Mouse (Mus musculus) hindbrain, embryonic 12.5 days (tissue): ENCODE measurements around the gene Atp5g1. TPM values are rescaled to one million over a fixed set of nuclear protein-coding genes. Genes with fewer than 3 reads are reported as not detected.
A peak's percentile ranks its signal among the peaks of the same experiment; 100 is the strongest.
"Not testable (repeated sequence)": the region's sequence is repeated elsewhere in the genome, so short reads cannot be mapped to it uniquely, and the experiment has no call there.

Source experiments
- ATAC-seq: fragments of 200-750 bp; cut with Nextera tagmentation; 2 replicates; pipeline ENCODE4 v1.8.0; 2017; ENCODE audit warnings: moderate TSS enrichment; ENCODE audit not compliant: low FRiP score
- H3K27ac ChIP-seq: fragments of 300-500 bp; sonication (generic); 2 replicates; pipeline ENCODE4 v1.5.1; 2016; ENCODE audit warnings: mild to moderate bottlenecking
- H3K27me3 ChIP-seq: fragments of 300-500 bp; sonication (generic); 2 replicates; pipeline ENCODE4 v1.6.1; 2016; ENCODE audit warnings: mild to moderate bottlenecking
- H3K36me3 ChIP-seq: fragments of 300-500 bp; sonication (generic); 2 replicates; pipeline ENCODE4 v1.6.1; 2016; ENCODE audit warnings: mild to moderate bottlenecking
- H3K4me1 ChIP-seq: fragments of 300-500 bp; sonication (generic); 2 replicates; pipeline ENCODE4 v1.6.1; 2016
- H3K4me2 ChIP-seq: fragments of 300-500 bp; sonication (generic); replicated peaks from 2 replicates; pipeline ENCODE4 v1.6.1; 2016; ENCODE audit warnings: mild to moderate bottlenecking
- H3K4me3 ChIP-seq: fragments of 300-500 bp; sonication (generic); 2 replicates; pipeline ENCODE4 v1.5.1; 2016; ENCODE audit warnings: mild to moderate bottlenecking
- H3K9ac ChIP-seq: fragments of 300-500 bp; sonication (generic); 2 replicates; pipeline ENCODE4 v1.6.1; 2016; ENCODE audit warnings: mild to moderate bottlenecking, moderate library complexity
- H3K9me3 ChIP-seq: fragments of 300-500 bp; sonication (generic); replicated peaks from 2 replicates; pipeline ENCODE4 v1.6.1; 2016; ENCODE audit warnings: mild to moderate bottlenecking
- WGBS: fragments of 180-500 bp; shearing (Covaris S2); methylation state at CpG from one replicate; pipeline ENCODE4 v1.1.7; 2016; 5-methylcytosine and 5-hydroxymethylcytosine counted together
- polyA plus RNA-seq: library from polyadenylated mRNA; unstranded; fragments of >200 nt; fragmentation: Nextera tagmentation; extraction: Ambion mirVana; gene quantifications from 2 replicates; pipeline ENCODE4 v1.2.1, GENCODE M21; 2016

The Atp5g1 gene
- polyA plus RNA-seq, result 377 and 424 TPM in 2 replicates

- under 1% methylated on average over 37 of the region's 37 CpGs for WGBS
- Histone ChIP-seq H3K4me1 (peaks cover 13% of the 10 kb centered on the region), H3K9me3 (no peaks in the 10 kb centered on the region), H3K27ac (peak within 1 kb of the TSS; percentile 73), H3K27me3 (no peaks in the 10 kb centered on the region), H3K9ac (peak within 1 kb of the TSS; percentile 79), H3K4me3 (peak within 1 kb of the TSS; percentile 81), H3K36me3 (peaks cover 10% of the 10 kb centered on the region), H3K4me2 (peak within 1 kb of the TSS; percentile 93)
- ATAC-seq, result peak; percentile 98
These were observed at the start of gene Atp5g1 for GRCm38 (mm10) chr11:96075509-96076220. Gene Atp5g1 (minus strand): TSS chr11:96075670.

GRCm38 (mm10) chr11:96124052-96124914 lies 48.8 kb upstream of the Atp5g1 start:
- peaks cover 9% of the 10 kb centered on the region for H3K4me1 ChIP-seq
- 3% methylated on average over 45 of the region's 45 CpGs for WGBS
- peak overlapping the region; percentile 38 for H3K4me3 ChIP-seq
- H3K27me3 ChIP-seq, result peaks cover 48% of the 10 kb centered on the region
- no peaks in the 10 kb centered on the region for H3K9me3 ChIP-seq
- H3K27ac ChIP-seq, result no peak overlapping the region
- peak overlapping the region; percentile 70 for H3K4me2 ChIP-seq
- peak overlapping the region; percentile 24; the same call in 1 of the 2 replicates for H3K9ac ChIP-seq
- ATAC-seq, result no peak
- no peaks in the 10 kb centered on the region for H3K36me3 ChIP-seq

GRCm38 (mm10) chr11:96122806-96123205 lies 47.3 kb upstream of the Atp5g1 start:
- H3K4me3 ChIP-seq, ATAC-seq, H3K27ac ChIP-seq, H3K9ac ChIP-seq, H3K9me3 ChIP-seq, H3K4me1 ChIP-seq, H3K4me2 ChIP-seq, H3K36me3 ChIP-seq: not testable (repeated sequence)
- H3K27me3 ChIP-seq, result peaks cover 48% of the 10 kb centered on the region
- 81% methylated on average over 4 of the region's 4 CpGs for WGBS

GRCm38 (mm10) chr11:96119401-96119800 lies 43.9 kb upstream of the Atp5g1 start:
- Histone ChIP-seq H3K27ac (no peak overlapping the region), H3K9me3 (no peaks in the 10 kb centered on the region), H3K36me3 (no peaks in the 10 kb centered on the region), H3K4me1 (peaks cover 4% of the 10 kb centered on the region), H3K27me3 (peaks cover 27% of the 10 kb centered on the region), H3K9ac (no peak overlapping the region), H3K4me3 (no peak overlapping the region), H3K4me2 (no peak overlapping the region)
- WGBS, result 65% methylated on average over 3 of the region's 3 CpGs
- ATAC-seq, result no peak

GRCm38 (mm10) chr11:96116925-96117324 lies 41.5 kb upstream of the Atp5g1 start:
- not testable (repeated sequence) for ATAC-seq, H3K36me3 ChIP-seq, H3K9ac ChIP-seq, H3K4me2 ChIP-seq, H3K27ac ChIP-seq, H3K4me3 ChIP-seq, H3K9me3 ChIP-seq, H3K4me1 ChIP-seq, H3K27me3 ChIP-seq
- WGBS, result 79% methylated on average over 3 of the region's 3 CpGs

- no peak overlapping the region for H3K4me2 ChIP-seq
- H3K27me3 ChIP-seq, result peaks cover 4% of the 10 kb centered on the region
- WGBS, result 92% methylated on average over 3 of the region's 3 CpGs
- ATAC-seq, result no peak
- H3K9ac ChIP-seq, result no peak overlapping the region
- no peak overlapping the region for H3K27ac ChIP-seq
- H3K4me1 ChIP-seq, result no peaks in the 10 kb centered on the region
- no peaks in the 10 kb centered on the region for H3K9me3 ChIP-seq
- H3K4me3 ChIP-seq, result no peak overlapping the region
- no peaks in the 10 kb centered on the region for H3K36me3 ChIP-seq
These were observed 40.6 kb upstream of the Atp5g1 start for GRCm38 (mm10) chr11:96116116-96116515.

GRCm38 (mm10) chr11:96115416-96115815 lies 39.9 kb upstream of the Atp5g1 start:
- WGBS, result 83% methylated on average over 6 of the region's 6 CpGs
- Histone ChIP-seq H3K27ac (no peak overlapping the region), H3K9ac (no peak overlapping the region), H3K4me2 (no peak overlapping the region), H3K9me3 (no peaks in the 10 kb centered on the region), H3K27me3 (peaks cover 4% of the 10 kb centered on the region; the same call in 1 of the 2 replicates), H3K4me3 (no peak overlapping the region), H3K4me1 (no peaks in the 10 kb centered on the region), H3K36me3 (no peaks in the 10 kb centered on the region)
- no peak for ATAC-seq

- H3K36me3 ChIP-seq, result no peaks in the 10 kb centered on the region
- 65% methylated on average over 2 of the region's 2 CpGs for WGBS
- peaks cover 4% of the 10 kb centered on the region; the same call in 1 of the 2 replicates for H3K27me3 ChIP-seq
- ATAC-seq, result no peak
- no peaks in the 10 kb centered on the region for H3K9me3 ChIP-seq
- H3K27ac ChIP-seq, result no peak overlapping the region
- H3K4me2 ChIP-seq, result no peak overlapping the region
- H3K4me1 ChIP-seq, result no peaks in the 10 kb centered on the region
- H3K9ac ChIP-seq, result no peak overlapping the region
- H3K4me3 ChIP-seq, result no peak overlapping the region
These were observed 38.6 kb upstream of the Atp5g1 start for GRCm38 (mm10) chr11:96114077-96114476.

- Histone ChIP-seq H3K27ac (no peak within 1 kb of the TSS), H3K9ac (no peak within 1 kb of the TSS), H3K4me2 (no peak within 1 kb of the TSS), H3K4me3 (no peak within 1 kb of the TSS), H3K9me3 (no peaks in the 10 kb centered on the region), H3K4me1 (no peaks in the 10 kb centered on the region), H3K36me3 (no peaks in the 10 kb centered on the region), H3K27me3 (peaks cover 4% of the 10 kb centered on the region; the same call in 1 of the 2 replicates)
- WGBS, result 43% methylated on average over 14 of the region's 14 CpGs
- no peak for ATAC-seq
These were observed 36.3 kb upstream of the Atp5g1 start, which contains the start of gene Calcoco2 for GRCm38 (mm10) chr11:96111751-96112150. Gene Calcoco2 (minus strand): TSS chr11:96111964.

GRCm38 (mm10) chr11:96110950-96111349 lies 35.5 kb upstream of the Atp5g1 start:
- WGBS, result 60% methylated on average over 2 of the region's 2 CpGs
- H3K4me2 ChIP-seq, H3K4me3 ChIP-seq, H3K9ac ChIP-seq, H3K27me3 ChIP-seq, H3K27ac ChIP-seq, H3K4me1 ChIP-seq, ATAC-seq, H3K36me3 ChIP-seq, H3K9me3 ChIP-seq: not testable (repeated sequence)

- Histone ChIP-seq H3K4me3 (no peak overlapping the region), H3K36me3 (no peaks in the 10 kb centered on the region), H3K9ac (no peak overlapping the region), H3K9me3 (no peaks in the 10 kb centered on the region), H3K27ac (no peak overlapping the region), H3K27me3 (peaks cover 4% of the 10 kb centered on the region; the same call in 1 of the 2 replicates), H3K4me1 (no peaks in the 10 kb centered on the region), H3K4me2 (no peak overlapping the region)
- ATAC-seq, result no peak
- 84% methylated on average over 1 of the region's 1 CpGs for WGBS
These were observed 32.9 kb upstream of the Atp5g1 start for GRCm38 (mm10) chr11:96108376-96108775.

GRCm38 (mm10) chr11:96093361-96093760 lies 17.9 kb upstream of the Atp5g1 start:
- Histone ChIP-seq H3K27ac (no peak overlapping the region), H3K9me3 (no peaks in the 10 kb centered on the region), H3K9ac (no peak overlapping the region), H3K36me3 (no peaks in the 10 kb centered on the region), H3K4me2 (no peak overlapping the region), H3K4me3 (no peak overlapping the region), H3K27me3 (peaks cover 6% of the 10 kb centered on the region; the same call in 1 of the 2 replicates), H3K4me1 (no peaks in the 10 kb centered on the region)
- no peak for ATAC-seq
- 9% methylated on average over 3 of the region's 3 CpGs for WGBS
